Mouse (Mus musculus): ENCODE data around the gene Zfp296. TPM values are rescaled to one million over a fixed set of nuclear protein-coding genes. Genes with fewer than 3 reads are reported as not detected.

Gene Zfp296
- polyA plus RNA-seq, 1 experiment from 2014 or later = 0.13 TPM

DNA sequence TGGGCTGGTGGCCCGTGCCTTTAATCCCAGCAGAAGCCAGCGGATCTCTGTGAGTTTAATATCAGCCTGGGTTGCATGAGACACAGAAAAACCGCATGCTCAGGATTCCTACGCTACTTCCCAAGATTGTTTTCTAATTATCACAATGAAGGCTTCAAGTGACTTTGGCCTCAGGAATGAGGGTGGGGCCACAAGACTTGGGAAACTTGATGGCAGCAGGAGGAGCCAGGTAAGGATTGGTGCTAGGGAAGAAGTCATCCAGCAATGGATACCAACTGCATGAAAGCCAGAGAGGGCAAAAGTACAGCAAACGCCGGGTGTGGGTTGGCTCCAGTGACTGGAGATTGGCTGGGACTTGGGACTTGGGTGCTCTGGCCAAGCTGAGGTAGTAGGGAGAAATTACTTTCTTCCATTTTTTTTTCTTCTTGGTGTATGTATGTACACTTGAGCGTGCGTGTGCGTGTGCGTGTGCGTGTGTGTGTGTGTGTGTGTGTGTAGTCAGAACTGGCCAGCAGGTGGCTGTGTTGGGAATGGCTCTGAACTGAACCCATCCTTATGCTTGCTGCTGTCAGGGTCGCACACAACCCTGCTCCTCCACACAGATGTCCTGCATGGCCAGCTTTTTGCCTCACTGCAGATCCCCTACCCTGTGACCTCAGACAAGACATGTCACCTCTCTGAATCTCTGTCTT lies 32.7 kb downstream of the Zfp296 start:
- no peak overlapping the region for H3K4me3 ChIP-seq (ENCODE audit: low read depth, low read length)
- 93% methylated on average over 12 of the region's 12 CpGs for WGBS
- H3K27ac ChIP-seq (ENCODE audit: low read depth, low read length) = no peak overlapping the region
- H3K4me1 ChIP-seq (ENCODE audit: control insufficient read depth, insufficient read depth, low read length) = no peaks in the 10 kb centered on the region
- no peak for ATAC-seq (ENCODE audit: low read depth)
- H3K27me3 ChIP-seq (ENCODE audit: control insufficient read depth, insufficient read depth, low read length) = no peaks in the 10 kb centered on the region
- no peaks in the 10 kb centered on the region for H3K9me3 ChIP-seq (ENCODE audit: control insufficient read depth, low read length)
- no peak overlapping the region for H3K9ac ChIP-seq (replicated peaks; ENCODE audit: low read depth, low read length)
- H3K36me3 ChIP-seq (ENCODE audit: control insufficient read depth, insufficient read depth, low read length) = no peaks in the 10 kb centered on the region
- no peak overlapping the region for H3K4me2 ChIP-seq (ENCODE audit: low read depth, low read length)

DNA sequence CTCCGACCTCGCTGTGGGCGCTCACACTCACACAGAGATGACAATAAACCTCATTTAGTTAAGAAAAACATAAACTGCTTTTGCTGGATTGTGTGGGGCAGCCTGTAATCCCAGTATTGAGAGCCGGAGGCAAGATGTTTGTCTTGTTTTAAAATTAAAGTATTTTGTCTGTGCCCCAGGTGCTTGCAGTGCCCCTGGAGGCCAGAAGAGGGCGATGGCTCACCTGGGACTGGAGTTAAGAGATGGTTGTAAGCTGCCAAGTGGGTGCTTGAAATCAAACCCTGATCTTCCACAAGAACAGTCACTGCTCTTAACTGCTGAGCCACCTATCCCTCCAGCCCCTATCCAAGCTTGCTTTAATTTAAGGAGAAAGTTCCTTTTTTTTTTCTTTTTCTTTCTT lies 33.9 kb downstream of the Zfp296 start:
- 77% methylated on average over 5 of the region's 5 CpGs for WGBS
- Histone ChIP-seq H3K9ac (replicated peaks; ENCODE audit: low read depth, low read length) (no peak overlapping the region), H3K27me3 (ENCODE audit: control insufficient read depth, insufficient read depth, low read length) (no peaks in the 10 kb centered on the region), H3K4me1 (ENCODE audit: control insufficient read depth, insufficient read depth, low read length) (no peaks in the 10 kb centered on the region), H3K4me3 (ENCODE audit: low read depth, low read length) (no peak overlapping the region), H3K36me3 (ENCODE audit: control insufficient read depth, insufficient read depth, low read length) (no peaks in the 10 kb centered on the region), H3K4me2 (ENCODE audit: low read depth, low read length) (no peak overlapping the region), H3K27ac (ENCODE audit: low read depth, low read length) (no peak overlapping the region), H3K9me3 (ENCODE audit: control insufficient read depth, low read length) (no peaks in the 10 kb centered on the region)
- ATAC-seq (ENCODE audit: low read depth) = no peak

DNA sequence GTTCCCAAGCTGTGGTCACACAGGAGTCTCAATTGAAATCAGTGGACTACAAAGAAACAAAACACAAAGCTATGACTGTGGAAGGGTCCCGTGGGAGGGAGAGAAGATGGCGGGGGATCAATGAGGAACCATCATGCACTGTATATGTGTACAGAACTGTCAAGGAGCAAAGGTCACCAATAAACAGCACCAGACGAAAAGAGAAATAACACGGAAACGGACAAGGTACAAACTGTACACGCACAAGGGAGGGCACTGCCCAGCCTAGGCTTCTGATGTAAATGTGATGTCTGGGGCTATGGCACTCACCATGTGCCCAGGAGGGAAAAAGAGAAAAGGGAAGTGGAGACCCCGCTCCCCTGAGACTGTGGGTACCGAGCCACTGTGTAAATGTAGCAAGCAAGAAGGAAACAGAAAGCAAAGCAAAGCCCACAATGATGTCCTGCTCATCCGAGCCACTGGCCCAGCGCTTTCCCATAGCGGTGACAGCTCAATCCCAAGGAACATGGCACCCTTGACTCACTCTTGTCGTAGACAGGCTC lies 38.0 kb downstream of the Zfp296 start:
- H3K9ac ChIP-seq (replicated peaks; ENCODE audit: low read depth, low read length) = no peak overlapping the region
- no peak overlapping the region for H3K4me2 ChIP-seq (ENCODE audit: low read depth, low read length)
- H3K4me3 ChIP-seq (ENCODE audit: low read depth, low read length) = no peak overlapping the region
- H3K27ac ChIP-seq (ENCODE audit: low read depth, low read length) = no peak overlapping the region
- H3K4me1 ChIP-seq (ENCODE audit: control insufficient read depth, insufficient read depth, low read length) = no peaks in the 10 kb centered on the region; the same call in 1 of the 2 replicates
- H3K9me3 ChIP-seq (ENCODE audit: control insufficient read depth, low read length) = no peaks in the 10 kb centered on the region
- 89% methylated on average over 12 of the region's 12 CpGs for WGBS
- H3K36me3 ChIP-seq (ENCODE audit: control insufficient read depth, insufficient read depth, low read length) = no peaks in the 10 kb centered on the region
- ATAC-seq (ENCODE audit: low read depth) = no peak
- no peaks in the 10 kb centered on the region for H3K27me3 ChIP-seq (ENCODE audit: control insufficient read depth, insufficient read depth, low read length)

DNA sequence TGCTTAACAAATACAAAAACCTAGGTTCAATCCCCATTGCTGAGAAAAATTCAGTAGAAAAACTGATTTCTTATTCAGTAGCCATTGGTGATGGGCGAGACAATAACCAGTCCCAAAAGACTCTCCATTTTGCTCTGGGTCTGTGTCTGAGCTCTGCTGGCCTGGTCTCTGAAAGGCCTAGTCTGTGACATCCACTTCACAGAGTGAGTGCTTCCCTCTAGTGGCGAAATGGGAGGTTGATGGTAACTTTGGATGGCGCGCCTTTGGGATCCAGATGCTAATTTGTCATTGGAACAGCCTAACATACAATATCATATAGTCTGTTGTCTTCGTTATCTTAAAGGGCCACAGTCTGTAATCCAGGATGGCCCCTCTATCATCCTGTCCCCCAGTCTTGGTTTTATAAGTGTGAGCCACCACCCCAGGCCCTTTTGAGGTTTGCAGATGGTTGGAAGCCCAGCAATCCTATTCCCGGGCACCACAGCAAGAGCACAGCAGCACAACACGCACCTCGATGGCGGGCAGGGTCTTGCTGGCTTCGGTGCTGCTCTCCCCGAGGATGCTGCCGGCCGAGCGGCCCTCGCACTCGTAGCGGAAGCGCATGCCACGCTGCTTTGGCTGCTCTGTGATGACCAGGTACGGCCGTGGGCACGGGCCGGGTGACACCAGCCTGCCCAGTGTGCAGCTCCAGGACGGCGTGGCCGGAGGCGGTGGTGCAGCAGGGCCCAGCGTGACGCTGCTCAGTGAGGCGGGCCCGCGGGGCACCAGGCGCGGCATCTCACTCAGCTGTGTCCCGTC lies 42.1 kb downstream of the Zfp296 start:
- H3K27ac ChIP-seq (ENCODE audit: low read depth, low read length) = peak overlapping the region; percentile 60; the same call in 1 of the 2 replicates
- peak; percentile 88 for ATAC-seq (ENCODE audit: low read depth)
- H3K4me3 ChIP-seq (ENCODE audit: low read depth, low read length) = peak overlapping the region; percentile 26; the same call in 1 of the 2 replicates
- H3K36me3 ChIP-seq (ENCODE audit: control insufficient read depth, insufficient read depth, low read length) = no peaks in the 10 kb centered on the region
- 10% methylated on average over 35 of the region's 35 CpGs for WGBS
- no peaks in the 10 kb centered on the region for H3K9me3 ChIP-seq (ENCODE audit: control insufficient read depth, low read length)
- peak overlapping the region; percentile 49 for H3K4me2 ChIP-seq (ENCODE audit: low read depth, low read length)
- no peaks in the 10 kb centered on the region; the same call in 1 of the 2 replicates for H3K4me1 ChIP-seq (ENCODE audit: control insufficient read depth, insufficient read depth, low read length)
- H3K9ac ChIP-seq (replicated peaks; ENCODE audit: low read depth, low read length) = peak overlapping the region; percentile 50
- H3K27me3 ChIP-seq (ENCODE audit: control insufficient read depth, insufficient read depth, low read length) = no peaks in the 10 kb centered on the region

DNA sequence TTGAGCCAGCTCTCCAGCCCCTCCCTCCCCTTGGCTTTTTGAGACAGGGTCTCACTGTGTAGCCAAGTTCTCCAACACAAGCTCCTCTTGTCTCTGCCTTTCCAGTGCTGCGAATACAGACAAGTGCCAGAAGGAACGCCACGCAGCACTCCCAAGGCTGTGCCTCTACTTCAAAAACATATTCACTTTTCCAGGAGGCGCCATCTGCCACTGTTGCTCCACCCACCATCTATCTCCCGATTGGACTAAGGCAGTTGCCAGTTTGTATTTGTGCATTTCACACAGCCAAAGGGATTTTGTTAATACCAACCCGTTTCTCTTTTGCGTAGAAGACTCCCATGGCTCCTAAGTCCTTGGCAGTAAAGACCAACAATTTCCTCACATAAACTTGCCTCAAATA lies 43.7 kb downstream of the Zfp296 start:
- Histone ChIP-seq H3K4me1 (ENCODE audit: control insufficient read depth, insufficient read depth, low read length) (no peaks in the 10 kb centered on the region; the same call in 1 of the 2 replicates), H3K9me3 (ENCODE audit: control insufficient read depth, low read length) (no peaks in the 10 kb centered on the region), H3K4me3 (ENCODE audit: low read depth, low read length) (no peak overlapping the region), H3K36me3 (ENCODE audit: control insufficient read depth, insufficient read depth, low read length) (no peaks in the 10 kb centered on the region), H3K27ac (ENCODE audit: low read depth, low read length) (no peak overlapping the region), H3K27me3 (ENCODE audit: control insufficient read depth, insufficient read depth, low read length) (no peaks in the 10 kb centered on the region), H3K4me2 (ENCODE audit: low read depth, low read length) (no peak overlapping the region), H3K9ac (replicated peaks; ENCODE audit: low read depth, low read length) (no peak overlapping the region)
- WGBS = 90% methylated on average over 7 of the region's 7 CpGs
- no peak for ATAC-seq (ENCODE audit: low read depth)

DNA sequence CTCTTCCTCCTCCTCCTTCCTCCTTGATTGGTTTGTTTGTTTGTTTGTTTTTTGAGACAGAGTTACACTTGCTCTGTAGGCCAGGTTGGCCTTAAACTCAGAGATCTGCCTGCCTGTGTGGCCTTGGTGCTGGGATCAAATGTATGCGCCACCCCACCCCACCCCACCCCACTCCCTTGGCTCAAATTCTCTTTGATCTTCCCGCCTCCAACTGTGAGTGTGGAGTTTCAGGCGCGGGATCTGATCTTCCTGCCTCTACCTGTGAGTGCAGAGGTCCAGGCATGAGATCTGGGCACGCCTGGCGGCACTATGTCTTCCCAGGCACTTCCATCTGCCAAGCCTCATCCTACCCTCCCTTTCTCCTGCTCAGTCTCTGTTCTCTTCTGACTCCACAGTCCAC lies 45.2 kb downstream of the Zfp296 start:
- H3K4me2 ChIP-seq (ENCODE audit: low read depth, low read length) = no peak overlapping the region

DNA sequence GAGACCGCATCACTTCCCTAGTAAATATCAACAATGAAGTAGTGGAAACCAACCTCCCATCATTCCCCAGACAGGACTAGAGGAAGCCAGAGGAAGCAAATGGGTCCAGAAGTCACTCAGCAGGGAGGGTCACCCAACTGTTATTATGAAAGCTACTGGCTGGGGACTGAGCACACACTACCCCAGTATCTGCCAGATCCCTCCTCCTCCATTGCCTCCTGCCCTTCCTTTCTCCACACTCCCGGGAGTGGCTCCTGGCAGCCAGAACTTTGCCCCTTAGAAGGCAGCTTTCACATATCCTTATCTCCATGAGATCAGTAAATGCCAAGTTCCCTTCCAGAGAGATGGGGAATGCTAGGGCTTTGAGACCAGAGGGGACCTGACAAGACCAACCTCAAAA lies 46.3 kb downstream of the Zfp296 start:
- Histone ChIP-seq H3K27me3 (ENCODE audit: control insufficient read depth, insufficient read depth, low read length) (no peaks in the 10 kb centered on the region), H3K4me1 (ENCODE audit: control insufficient read depth, insufficient read depth, low read length) (no peaks in the 10 kb centered on the region; the same call in 1 of the 2 replicates), H3K4me3 (ENCODE audit: low read depth, low read length) (no peak overlapping the region), H3K27ac (ENCODE audit: low read depth, low read length) (no peak overlapping the region), H3K9me3 (ENCODE audit: control insufficient read depth, low read length) (no peaks in the 10 kb centered on the region), H3K4me2 (ENCODE audit: low read depth, low read length) (no peak overlapping the region), H3K9ac (replicated peaks; ENCODE audit: low read depth, low read length) (no peak overlapping the region), H3K36me3 (ENCODE audit: control insufficient read depth, insufficient read depth, low read length) (no peaks in the 10 kb centered on the region)
- 83% methylated on average over 2 of the region's 2 CpGs for WGBS
- no peak for ATAC-seq (ENCODE audit: low read depth)

More for the DNA sequence above, 45.2 kb downstream of the Zfp296 start:
- ATAC-seq (ENCODE audit: low read depth) = no peak
- Histone ChIP-seq H3K27me3 (ENCODE audit: control insufficient read depth, insufficient read depth, low read length) (no peaks in the 10 kb centered on the region), H3K9ac (replicated peaks; ENCODE audit: low read depth, low read length) (no peak overlapping the region), H3K4me3 (ENCODE audit: low read depth, low read length) (no peak overlapping the region), H3K36me3 (ENCODE audit: control insufficient read depth, insufficient read depth, low read length) (no peaks in the 10 kb centered on the region), H3K9me3 (ENCODE audit: control insufficient read depth, low read length) (no peaks in the 10 kb centered on the region), H3K27ac (ENCODE audit: low read depth, low read length) (no peak overlapping the region), H3K4me1 (ENCODE audit: control insufficient read depth, insufficient read depth, low read length) (no peaks in the 10 kb centered on the region; the same call in 1 of the 2 replicates)
- WGBS = 34% methylated on average over 6 of the region's 6 CpGs

DNA sequence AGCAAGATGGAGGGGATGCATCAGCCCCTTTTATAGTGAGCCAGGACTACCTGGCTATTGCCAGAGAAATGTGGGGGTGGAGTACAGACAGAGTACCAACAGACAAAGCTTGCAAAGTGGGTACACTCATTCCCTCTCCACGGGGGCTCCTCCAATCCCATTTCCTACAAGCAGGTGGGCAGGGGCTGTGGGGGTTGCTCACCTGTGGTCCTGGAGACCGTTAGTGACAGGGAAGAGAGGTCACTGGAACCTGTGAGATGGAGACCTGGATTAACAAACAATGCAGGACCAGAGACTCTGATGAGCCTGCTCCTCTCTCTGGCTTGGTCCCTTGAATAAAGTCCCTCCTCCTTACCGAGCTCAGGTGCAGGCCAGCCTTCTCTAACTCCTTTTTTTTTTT lies 50.6 kb downstream of the Zfp296 start:
- Histone ChIP-seq H3K4me1 (ENCODE audit: control insufficient read depth, insufficient read depth, low read length) (0 out of 2 replicates have a peak, but pooled peaks cover 5% of the 10 kb centered on the region), H3K4me2 (ENCODE audit: low read depth, low read length) (peak overlapping the region; percentile 85; the same call in 1 of the 2 replicates), H3K36me3 (ENCODE audit: control insufficient read depth, insufficient read depth, low read length) (peaks cover under 1% of the 10 kb centered on the region; the same call in 1 of the 2 replicates), H3K9me3 (ENCODE audit: control insufficient read depth, low read length) (no peaks in the 10 kb centered on the region), H3K4me3 (ENCODE audit: low read depth, low read length) (peak overlapping the region; percentile 68; the same call in 1 of the 2 replicates), H3K27ac (ENCODE audit: low read depth, low read length) (no peak overlapping the region), H3K27me3 (ENCODE audit: control insufficient read depth, insufficient read depth, low read length) (no peaks in the 10 kb centered on the region), H3K9ac (replicated peaks; ENCODE audit: low read depth, low read length) (no peak overlapping the region)
- no peak for ATAC-seq (ENCODE audit: low read depth)
- 47% methylated on average over 3 of the region's 3 CpGs for WGBS

DNA sequence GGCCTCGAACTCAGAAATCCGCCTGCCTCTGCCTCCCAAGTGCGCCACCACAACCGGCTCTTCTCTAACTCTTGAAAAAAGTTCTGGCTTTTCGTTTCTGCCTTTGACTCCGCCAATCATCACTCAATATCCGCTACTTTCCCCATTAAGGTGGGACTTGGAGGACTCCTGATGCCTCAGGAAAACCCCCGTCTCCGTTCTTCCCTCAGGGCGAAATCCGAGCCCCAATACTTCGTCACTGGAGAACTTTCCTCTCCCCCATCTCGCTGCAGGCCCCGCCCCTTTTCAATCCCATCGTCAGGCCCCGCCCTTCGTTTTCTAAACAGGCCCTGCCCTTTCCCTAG lies 51.1 kb downstream of the Zfp296 start:
- Histone ChIP-seq H3K4me1 (ENCODE audit: control insufficient read depth, insufficient read depth, low read length) (0 out of 2 replicates have a peak, but pooled peaks cover 5% of the 10 kb centered on the region), H3K4me3 (ENCODE audit: low read depth, low read length) (peak overlapping the region; percentile 68), H3K9ac (replicated peaks; ENCODE audit: low read depth, low read length) (no peak overlapping the region), H3K27ac (ENCODE audit: low read depth, low read length) (no peak overlapping the region), H3K4me2 (ENCODE audit: low read depth, low read length) (peak overlapping the region; percentile 85), H3K36me3 (ENCODE audit: control insufficient read depth, insufficient read depth, low read length) (peaks cover 5% of the 10 kb centered on the region), H3K9me3 (ENCODE audit: control insufficient read depth, low read length) (no peaks in the 10 kb centered on the region), H3K27me3 (ENCODE audit: control insufficient read depth, insufficient read depth, low read length) (no peaks in the 10 kb centered on the region)
- no peak; the same call in 1 of the 2 replicates for ATAC-seq (ENCODE audit: low read depth)
- 15% methylated on average over 17 of the region's 17 CpGs for WGBS

Measured in neural tube, embryonic 14.5 days (tissue).